ENCODE assay signal across 24 mouse cellular contexts in genomic region chr15:103317120-103317519, GRCm38 (mm10). TPM values are rescaled to one million over a fixed set of nuclear protein-coding genes. Genes with fewer than 3 reads are reported as not detected.
DNase-seq lines count a peak whose midpoint lies in the region; ATAC-seq and TF ChIP-seq lines count a peak whose summit lies in the region.
"Had no signal": no experiment of that assay in that cellular context is flagged by ENCODE, and none has a peak within 500 bp of the region (broad histone marks: within the 10 kb centered on the region; RNA-seq: fewer than 3 reads in every experiment).

No protein-coding gene starts in this region.

- no peaks in the 10 kb centered on the region for H3K9me3 ChIP-seq in forebrain, embryonic 12.5 days
- no peaks in the 10 kb centered on the region for H3K9me3 ChIP-seq in forebrain, embryonic 14.5 days (replicated peaks; ENCODE audit: control insufficient read depth, low read length)
- no peaks in the 10 kb centered on the region for H3K9me3 ChIP-seq in megakaryocyte, embryonic 14.5 days
- H3K9me3 ChIP-seq: forebrain, embryonic 10.5 days; hindbrain, embryonic 12.5 days had no signal

- no peak for TF ChIP-seq EP300 in heart, adult 2 months (IDR thresholded peaks at IDR 0.05; ENCODE audit: insufficient read depth, low read depth, low read length)

- no peak overlapping the region for H3K27ac ChIP-seq in forebrain, embryonic 12.5 days
- H3K27ac ChIP-seq in forebrain, embryonic 14.5 days (ENCODE audit: low read depth, low read length), result no peak overlapping the region
- H3K27ac ChIP-seq in heart, adult 2 months, result peak overlapping the region; percentile 74
- H3K27ac ChIP-seq: forebrain, embryonic 10.5 days; hindbrain, embryonic 12.5 days had no signal

- H3K4me1 ChIP-seq in forebrain, embryonic 12.5 days, result peaks cover 46% of the 10 kb centered on the region
- H3K4me1 ChIP-seq in forebrain, embryonic 14.5 days (ENCODE audit: control insufficient read depth, insufficient read depth, low read length), result peaks cover 3% of the 10 kb centered on the region
- peaks cover 6% of the 10 kb centered on the region for H3K4me1 ChIP-seq in heart, adult 2 months (ENCODE audit: control insufficient read depth, insufficient read depth, low read length)
- H3K4me1 ChIP-seq in megakaryocyte, embryonic 14.5 days, result peaks cover 98% of the 10 kb centered on the region

- no peak overlapping the region for H3K4me2 ChIP-seq in forebrain, embryonic 12.5 days
- H3K4me2 ChIP-seq in forebrain, embryonic 14.5 days (ENCODE audit: low read length), result no peak overlapping the region
- H3K4me2 ChIP-seq: hindbrain, embryonic 12.5 days had no signal

- TF ChIP-seq POLR2A in heart, adult 2 months (IDR thresholded peaks at IDR 0.05; ENCODE audit: insufficient read depth, low read depth, low read length), result no peak; the same call in 1 of the 2 replicates

- H3K4me3 ChIP-seq in forebrain, embryonic 12.5 days (replicated peaks), result no peak overlapping the region
- no peak overlapping the region for H3K4me3 ChIP-seq in forebrain, embryonic 14.5 days (ENCODE audit: low read depth, low read length)
- H3K4me3 ChIP-seq in heart, adult 2 months, result no peak overlapping the region
- H3K4me3 ChIP-seq in megakaryocyte, embryonic 14.5 days (replicated peaks), result peak overlapping the region; percentile 15
- H3K4me3 ChIP-seq: erythroblast, embryonic 14.5 days; forebrain, embryonic 10.5 days; hindbrain, embryonic 12.5 days had no signal

- H3K79me2 ChIP-seq in heart, adult 2 months (replicated peaks; ENCODE audit: control insufficient read depth, insufficient read depth, low read length), result no peaks in the 10 kb centered on the region

- 0 out of 2 replicates have a peak overlapping the region, but pooled peaks have one; percentile 1 for H3K9ac ChIP-seq in forebrain, embryonic 12.5 days
- no peak overlapping the region for H3K9ac ChIP-seq in forebrain, embryonic 14.5 days (ENCODE audit: low read length)
- H3K9ac ChIP-seq in heart, adult 2 months (ENCODE audit: low read depth, low read length), result no peak overlapping the region
- H3K9ac ChIP-seq: hindbrain, embryonic 12.5 days had no signal

- no peak for DNase-seq in forebrain, embryonic 14.5 days (ENCODE audit: low spot score)
- peak in 1 of 2 experiments; percentile 50 for DNase-seq in heart, adult 2 months
- DNase-seq in heart, postnatal 4 days, result no peak
- no peak for DNase-seq in adrenal gland, postnatal 25 days
- DNase-seq: adrenal gland, postnatal 14 days; cerebellum, postnatal 14 days; heart, postnatal 14 days; kidney, adult 8-10 months had no signal

- peaks cover 7% of the 10 kb centered on the region; the same call in 1 of the 2 replicates for H3K27me3 ChIP-seq in forebrain, embryonic 12.5 days
- H3K27me3 ChIP-seq in forebrain, embryonic 14.5 days (replicated peaks; ENCODE audit: control insufficient read depth, insufficient read depth, low read length), result no peaks in the 10 kb centered on the region
- H3K27me3 ChIP-seq in heart, adult 2 months (ENCODE audit: control insufficient read depth, insufficient read depth, low read length), result no peaks in the 10 kb centered on the region
- H3K27me3 ChIP-seq in megakaryocyte, embryonic 14.5 days (replicated peaks), result no peaks in the 10 kb centered on the region
- H3K27me3 ChIP-seq: CH12.LX; hindbrain, embryonic 12.5 days; Patski had no signal

- no peak for ATAC-seq in forebrain, embryonic 12.5 days (ENCODE audit: low FRiP score)
- ATAC-seq in forebrain, embryonic 14.5 days, result no peak
- no peak for ATAC-seq in megakaryocyte, adult 5-6 weeks (ENCODE audit: poor library complexity, severe bottlenecking)
- ATAC-seq: activated CD4-positive, CD25-positive, alpha-beta regulatory T cell, adult 4 months; forebrain, embryonic 16.5 days; hindbrain, embryonic 16.5 days; inflammation-experienced regulatory T-cells, adult 6 months; intestine, postnatal 0 days; Patski had no signal

- H3K36me3 ChIP-seq in forebrain, embryonic 12.5 days (replicated peaks), result peaks cover 40% of the 10 kb centered on the region
- H3K36me3 ChIP-seq in forebrain, embryonic 14.5 days (ENCODE audit: control insufficient read depth, insufficient read depth, low read length), result peaks cover 33% of the 10 kb centered on the region
- H3K36me3 ChIP-seq in heart, adult 2 months (ENCODE audit: control insufficient read depth, insufficient read depth, low read length), result no peaks in the 10 kb centered on the region
- peaks cover 96% of the 10 kb centered on the region for H3K36me3 ChIP-seq in megakaryocyte, embryonic 14.5 days (replicated peaks; ENCODE audit: low read length)

- TF ChIP-seq CTCF in heart, adult 2 months (IDR thresholded peaks at IDR 0.05), result no peak

- intact Hi-C loops in heart, adult 2 months (cut with DNase I), result no loop called here

RNA-seq across cellular contexts. Expression of gene Gpr84, which starts 6.7 kb away (rescaled TPM):
- 0.10 and 0.37 TPM in 2 replicates for polyA plus RNA-seq in forebrain, embryonic 12.5 days (2016; fragmentation: Nextera tagmentation; extraction: Ambion mirVana)
- 0.39 and 0.47 TPM in 2 replicates for polyA plus RNA-seq in forebrain, embryonic 14.5 days (2014; fragmentation: Nextera tagmentation; extraction: Ambion mirVana)
- total RNA-seq in heart, adult 2 months (2021), result not detected
- polyA plus RNA-seq in heart, adult 2 months (2012; rRNA removed), result 0.06 TPM in 1 of 2 replicates, not detected in the other
- total RNA-seq in heart, postnatal 4 days (2021), result not detected
- 1.00 and 1.6 TPM in 2 replicates for polyA plus RNA-seq in megakaryocyte, embryonic 14.5 days (2012; ENCODE audit: insufficient read depth, low replicate concordance)
- total RNA-seq in megakaryocyte, adult 5-6 weeks (2015), result 2.9 and 3.8 TPM in 2 replicates
- 1.7 and 3.3 TPM in 2 replicates for total RNA-seq in megakaryocyte, adult 5-6 weeks (2017)
- not detected in 2 replicates for total RNA-seq in adrenal gland, postnatal 25 days (2021)
- total RNA-seq: adrenal gland, adult 18-20 months; adrenal gland, postnatal 14 days; gastrocnemius, postnatal 14 days; heart, postnatal 14 days had no signal
- polyA plus RNA-seq: activated CD4-positive, CD25-positive, alpha-beta regulatory T cell, adult 4 months; erythroblast, embryonic 14.5 days; inflammation-experienced regulatory T-cells, adult 6 months; intestine, postnatal 0 days; Patski had no signal

RNA-seq across cellular contexts. Expression of gene Zfp385a, which starts 22.8 kb away (rescaled TPM):
- polyA plus RNA-seq in forebrain, embryonic 12.5 days (2016; fragmentation: Nextera tagmentation; extraction: Ambion mirVana), result 16.1 and 16.8 TPM in 2 replicates
- 11.7 and 13.9 TPM in 2 replicates for polyA plus RNA-seq in forebrain, embryonic 14.5 days (2014; fragmentation: Nextera tagmentation; extraction: Ambion mirVana)
- 10 to 100 TPM; 10.1 to 10.4 TPM for total RNA-seq in heart, adult 2 months (2021)
- polyA plus RNA-seq in heart, adult 2 months (2012; rRNA removed), result 7.3 and 12.0 TPM in 2 replicates
- 10 to 100 TPM; 21.9 to 22.0 TPM for total RNA-seq in heart, postnatal 4 days (2021)
- 1,319 and 2,156 TPM in 2 replicates for polyA plus RNA-seq in megakaryocyte, embryonic 14.5 days (2012; ENCODE audit: insufficient read depth, low replicate concordance)
- total RNA-seq in megakaryocyte, adult 5-6 weeks (2015), result 35.8 and 40.1 TPM in 2 replicates
- total RNA-seq in megakaryocyte, adult 5-6 weeks (2017), result 6.8 and 9.4 TPM in 2 replicates
- total RNA-seq in adrenal gland, postnatal 25 days (2021), result 8.8 and 9.1 TPM in 2 replicates
- polyA plus RNA-seq: activated CD4-positive, CD25-positive, alpha-beta regulatory T cell, adult 4 months; inflammation-experienced regulatory T-cells, adult 6 months had no signal

RNA-seq across cellular contexts. Expression of gene Copz1, which starts 44.6 kb away (rescaled TPM):
- 226 and 228 TPM in 2 replicates for polyA plus RNA-seq in forebrain, embryonic 12.5 days (2016; fragmentation: Nextera tagmentation; extraction: Ambion mirVana)
- 261 and 271 TPM in 2 replicates for polyA plus RNA-seq in forebrain, embryonic 14.5 days (2014; fragmentation: Nextera tagmentation; extraction: Ambion mirVana)
- 10 to 100 TPM; 50.2 to 55.2 TPM for total RNA-seq in heart, adult 2 months (2021)
- 58.7 and 96.8 TPM in 2 replicates for polyA plus RNA-seq in heart, adult 2 months (2012; rRNA removed)
- 10 to 100 TPM; 88.7 to 91.2 TPM for total RNA-seq in heart, postnatal 4 days (2021)
- polyA plus RNA-seq in megakaryocyte, embryonic 14.5 days (2012; ENCODE audit: insufficient read depth, low replicate concordance), result 33.2 and 56.2 TPM in 2 replicates
- 246 and 255 TPM in 2 replicates for total RNA-seq in megakaryocyte, adult 5-6 weeks (2015)
- 87.7 and 93.9 TPM in 2 replicates for total RNA-seq in megakaryocyte, adult 5-6 weeks (2017)
- 143 and 145 TPM in 2 replicates for total RNA-seq in adrenal gland, postnatal 25 days (2021)

RNA-seq across cellular contexts. Expression of gene Itga5, which starts 49.4 kb away (rescaled TPM):
- polyA plus RNA-seq in forebrain, embryonic 12.5 days (2016; fragmentation: Nextera tagmentation; extraction: Ambion mirVana), result 16.8 and 17.3 TPM in 2 replicates
- polyA plus RNA-seq in forebrain, embryonic 14.5 days (2014; fragmentation: Nextera tagmentation; extraction: Ambion mirVana), result 5.3 and 7.7 TPM in 2 replicates
- 10 to 100 TPM; 36.4 to 36.7 TPM for total RNA-seq in heart, adult 2 months (2021)
- polyA plus RNA-seq in heart, adult 2 months (2012; rRNA removed), result 38.6 and 44.6 TPM in 2 replicates
- 100 to 1,000 TPM; 120 to 121 TPM for total RNA-seq in heart, postnatal 4 days (2021)
- polyA plus RNA-seq in megakaryocyte, embryonic 14.5 days (2012; ENCODE audit: insufficient read depth, low replicate concordance), result 20.5 and 26.4 TPM in 2 replicates
- 18.4 and 21.4 TPM in 2 replicates for total RNA-seq in megakaryocyte, adult 5-6 weeks (2015)
- 8.3 and 9.5 TPM in 2 replicates for total RNA-seq in megakaryocyte, adult 5-6 weeks (2017)
- total RNA-seq in adrenal gland, postnatal 25 days (2021), result 35.5 and 45.9 TPM in 2 replicates

RNA-seq across cellular contexts. Expression of gene Nfe2, which starts 58.9 kb away (rescaled TPM):
- 2.1 and 3.4 TPM in 2 replicates for polyA plus RNA-seq in forebrain, embryonic 12.5 days (2016; fragmentation: Nextera tagmentation; extraction: Ambion mirVana)
- polyA plus RNA-seq in forebrain, embryonic 14.5 days (2014; fragmentation: Nextera tagmentation; extraction: Ambion mirVana), result 0.42 and 1.1 TPM in 2 replicates
- total RNA-seq in heart, adult 2 months (2021), result 1 to 10 TPM in 1 of 2 experiments, under 1 TPM in 1; 0.86 to 2.0 TPM
- 1.6 and 1.9 TPM in 2 replicates for polyA plus RNA-seq in heart, adult 2 months (2012; rRNA removed)
- total RNA-seq in heart, postnatal 4 days (2021), result 1 to 10 TPM; 1.0 to 1.1 TPM
- polyA plus RNA-seq in megakaryocyte, embryonic 14.5 days (2012; ENCODE audit: insufficient read depth, low replicate concordance), result 321 and 342 TPM in 2 replicates
- total RNA-seq in megakaryocyte, adult 5-6 weeks (2015), result 205 and 258 TPM in 2 replicates
- total RNA-seq in megakaryocyte, adult 5-6 weeks (2017), result 218 and 249 TPM in 2 replicates
- 0.58 TPM in 1 of 2 replicates, not detected in the other for total RNA-seq in adrenal gland, postnatal 25 days (2021)
- total RNA-seq: CH12.LX; gastrocnemius, postnatal 14 days had no signal
- polyA plus RNA-seq: frontal cortex, adult 2 months; Patski had no signal
